Mouse (Mus musculus): ENCODE data around the gene Xdh. TPM values are rescaled to one million over a fixed set of nuclear protein-coding genes. Genes with fewer than 3 reads are reported as not detected.

The Xdh gene
- total RNA-seq, 4 experiments from 2014 or later: 39.6 to 64.1 (median 43.9) TPM

DNA sequence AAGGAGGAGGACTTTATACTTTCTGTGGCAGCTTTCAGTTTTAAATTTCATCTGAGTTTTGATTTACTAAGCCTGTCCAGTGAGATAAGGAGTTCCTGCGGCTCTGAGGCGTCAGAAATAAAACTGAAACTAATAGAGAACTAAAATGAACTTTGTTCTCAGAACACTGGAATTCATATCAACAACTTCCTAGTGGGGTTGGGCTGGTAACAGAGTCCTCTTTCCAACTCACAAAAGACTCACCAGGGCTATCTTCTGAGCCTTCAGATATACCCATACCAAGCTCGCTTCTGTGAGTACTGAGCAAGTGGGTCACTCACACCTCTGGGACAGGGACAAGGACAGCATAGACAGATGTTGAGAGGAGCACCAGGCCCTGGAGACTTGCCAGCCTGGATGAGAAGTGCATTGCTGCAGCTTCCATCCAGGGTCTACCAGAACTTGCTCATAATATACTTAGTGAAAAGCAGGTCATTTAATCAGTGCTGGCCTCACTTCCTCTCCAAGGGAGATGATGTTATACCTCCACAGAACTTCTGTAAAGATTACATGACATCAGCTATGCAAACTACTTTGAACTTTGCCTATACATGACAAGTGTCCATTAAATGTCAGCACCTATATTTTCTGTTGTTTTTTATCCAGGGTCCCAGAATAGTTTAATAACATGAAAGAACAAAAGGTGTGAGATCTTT lies 7.6 kb downstream of the Xdh start:
- no peak for DNase-seq (ENCODE audit: low spot score in 2 of 2)

DNA sequence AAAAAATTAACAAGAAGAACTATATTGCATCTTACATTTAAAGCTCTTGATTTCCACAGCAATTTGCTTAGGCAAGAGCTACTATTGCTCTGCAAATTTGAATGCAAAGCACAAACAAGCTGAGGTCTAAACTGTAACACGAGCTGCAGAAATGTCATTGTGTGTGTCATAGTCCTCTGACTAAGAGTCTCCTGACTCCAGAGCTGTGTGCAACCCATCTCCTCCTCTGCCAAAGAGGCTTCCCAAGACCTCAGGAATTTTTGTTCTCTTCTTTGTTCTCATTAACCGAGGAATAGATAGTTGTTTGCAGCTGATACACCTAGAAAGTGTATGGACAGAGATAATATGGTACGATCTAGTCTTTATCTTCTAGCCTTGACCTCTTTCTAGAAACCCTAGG lies 8.2 kb downstream of the Xdh start:
- DNase-seq (ENCODE audit: low spot score in 2 of 2): no peak

DNA sequence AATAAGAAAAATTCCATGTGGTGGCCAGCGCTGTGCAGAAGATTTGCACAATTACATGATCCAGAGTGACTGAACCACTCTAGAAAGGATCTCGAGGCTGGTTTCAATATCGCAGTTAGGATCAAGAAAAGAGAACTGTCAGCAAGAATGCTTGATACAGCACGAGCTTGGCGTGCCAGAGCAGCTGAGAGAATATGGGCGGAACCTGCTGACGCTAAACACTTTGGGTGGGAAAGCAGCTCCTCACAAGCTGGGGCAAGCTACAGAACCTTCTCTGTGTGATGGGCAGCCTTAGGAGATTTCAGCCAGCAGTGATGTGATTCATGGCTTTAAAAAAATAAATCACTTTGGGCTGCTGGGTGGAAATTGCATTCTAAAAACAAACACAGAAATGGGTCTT lies 12.9 kb downstream of the Xdh start:
- DNase-seq (ENCODE audit: low spot score in 2 of 2): no peak

DNA sequence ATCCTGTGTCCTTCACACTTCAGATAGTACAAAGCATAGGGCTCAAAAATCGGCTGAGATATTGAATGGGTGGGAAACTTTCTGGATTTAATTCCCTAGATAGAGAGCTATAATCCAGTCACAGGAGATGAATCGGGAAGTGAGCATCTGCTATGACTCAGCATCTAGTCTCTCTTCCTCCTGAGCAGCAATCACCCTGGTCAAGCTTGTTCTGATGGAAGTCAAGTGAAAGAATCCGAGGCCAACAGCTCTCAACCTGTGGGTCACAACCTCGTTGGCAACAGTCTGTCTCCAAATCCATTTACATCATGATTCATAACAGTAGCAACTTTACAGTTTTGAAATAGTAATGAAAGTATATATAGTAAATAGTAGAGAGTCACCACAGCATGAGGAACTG lies 14.8 kb downstream of the Xdh start:
- DNase-seq (ENCODE audit: low spot score in 2 of 2): no peak

DNA sequence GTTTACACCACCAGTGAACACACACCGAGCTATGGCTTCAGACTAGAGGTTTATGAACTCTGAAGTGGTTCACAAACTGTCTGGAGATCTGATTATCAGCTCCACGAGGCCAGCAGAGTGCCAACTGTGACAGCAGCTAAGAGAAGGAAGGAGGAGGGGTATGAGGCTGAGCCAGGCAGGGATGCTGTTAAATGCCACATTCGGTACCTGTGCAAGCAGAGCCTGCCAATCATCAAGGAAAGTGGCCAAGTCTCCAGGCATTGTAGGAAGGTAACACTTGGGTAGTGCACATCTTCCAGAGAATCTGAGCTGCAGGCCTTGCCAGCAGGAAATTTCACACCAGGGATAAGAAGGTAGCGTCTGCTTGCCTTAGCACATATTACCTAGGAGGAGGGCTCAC lies 15.7 kb downstream of the Xdh start:
- DNase-seq (ENCODE audit: low spot score in 2 of 2): no peak

DNA sequence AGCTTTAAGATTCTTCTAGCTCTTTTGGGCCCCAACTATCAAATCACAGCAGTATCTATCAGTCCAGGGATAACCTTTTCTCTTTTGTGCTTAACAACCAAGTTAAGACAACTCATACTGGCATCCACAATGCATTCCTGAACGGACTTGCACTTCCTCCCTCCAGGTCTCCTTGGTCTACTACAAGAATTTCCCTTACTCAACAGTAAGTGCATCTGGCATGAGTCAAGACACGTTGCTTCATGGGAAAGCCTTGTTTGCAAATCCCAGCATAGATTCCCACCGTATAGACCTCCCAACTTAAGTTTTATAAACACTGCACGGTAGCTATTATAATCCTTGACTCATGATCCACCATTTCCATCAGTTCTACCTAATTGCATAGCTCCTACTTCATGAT lies 16.4 kb downstream of the Xdh start:
- DNase-seq (ENCODE audit: low spot score in 2 of 2): no peak

DNA sequence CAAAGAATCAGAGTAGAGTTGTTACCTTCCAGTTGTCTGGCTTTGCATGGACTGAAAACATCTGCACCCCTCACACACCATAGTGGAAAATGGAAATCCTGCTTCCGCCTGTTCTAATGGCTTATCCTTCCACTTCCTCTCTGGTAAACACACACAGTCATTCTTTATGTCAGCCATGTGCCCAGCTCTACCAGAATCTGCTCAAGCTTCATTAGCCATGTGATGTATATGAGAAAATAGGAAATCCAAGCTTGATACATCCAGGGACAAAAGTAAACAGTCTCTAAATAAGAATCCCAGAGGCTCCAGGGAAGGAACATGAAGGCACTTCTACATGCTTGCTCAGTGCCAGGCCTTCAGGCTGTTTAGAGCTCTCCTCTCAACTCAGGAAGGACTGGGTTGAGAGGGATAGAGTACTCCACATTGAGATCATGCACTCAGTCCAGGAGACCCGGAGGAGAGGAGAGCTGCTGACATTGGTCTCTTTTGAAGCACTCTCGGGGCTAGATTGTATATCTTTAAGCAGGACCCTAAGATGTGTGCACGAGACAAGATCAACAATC lies 17.4 kb downstream of the Xdh start:
- no peak for DNase-seq (ENCODE audit: low spot score in 2 of 2)

DNA sequence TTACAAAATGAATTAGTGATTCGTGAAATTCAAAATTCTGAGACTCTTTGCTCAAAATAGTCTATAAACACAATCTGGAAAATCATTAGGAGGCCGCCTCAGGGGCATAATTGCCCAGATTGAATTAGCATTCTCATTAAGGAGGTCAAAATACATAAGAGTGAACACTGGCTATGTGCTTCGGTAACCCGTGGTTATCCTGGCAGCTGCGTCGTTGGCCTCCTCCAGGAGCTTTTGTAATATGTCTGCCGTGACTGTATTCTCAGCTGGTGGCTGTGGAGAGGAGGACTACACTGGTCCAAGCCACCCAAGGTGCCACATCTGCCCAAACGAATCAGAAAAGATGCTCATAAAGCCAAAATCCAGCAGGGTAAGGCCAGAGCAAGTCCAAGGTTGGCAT lies 30.5 kb downstream of the Xdh start:
- DNase-seq (ENCODE audit: low spot score in 2 of 2): no peak

DNA sequence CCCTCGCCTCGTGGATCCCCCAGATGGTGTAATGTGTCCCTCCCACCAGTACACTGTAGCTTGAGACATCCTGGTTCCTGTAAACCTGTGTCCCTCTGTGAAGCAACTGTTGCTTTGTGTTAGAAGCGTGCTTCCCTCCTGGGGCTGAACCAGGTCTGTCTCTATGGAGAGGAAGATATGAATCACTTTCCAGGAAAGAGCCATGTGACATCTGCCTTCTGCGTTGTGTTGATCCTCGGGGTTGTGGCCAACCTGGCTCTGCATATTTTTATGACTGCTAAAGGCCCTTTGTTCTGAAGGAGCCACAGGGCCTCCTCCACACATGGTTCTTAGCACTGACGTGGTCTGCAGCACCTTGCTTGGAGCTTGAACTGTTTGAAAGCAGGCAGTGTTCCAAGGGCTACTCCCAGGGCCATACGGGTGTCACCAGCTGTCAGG lies 31.0 kb downstream of the Xdh start:
- DNase-seq (ENCODE audit: low spot score in 2 of 2): no peak

DNA sequence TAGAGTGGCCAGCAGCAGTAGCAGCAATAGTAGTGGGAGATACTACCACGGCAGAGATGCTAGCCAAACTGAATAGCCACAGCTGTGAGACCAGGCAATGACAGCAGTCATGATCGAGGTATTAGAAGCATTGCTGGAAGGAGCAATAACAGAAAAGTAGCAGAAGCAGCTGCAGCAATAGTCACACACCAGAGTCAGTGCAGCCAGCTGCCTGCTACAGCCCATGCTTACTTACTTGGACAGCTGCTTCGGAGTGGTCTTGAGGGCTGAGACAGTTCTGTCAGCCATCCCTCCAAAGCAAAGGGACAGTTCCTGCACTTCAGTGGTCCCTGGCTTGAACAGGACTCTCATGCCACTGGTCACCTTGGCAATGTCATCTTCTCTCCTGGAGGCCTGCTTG lies 31.9 kb downstream of the Xdh start:
- DNase-seq (ENCODE audit: low spot score in 2 of 2): no peak

DNA sequence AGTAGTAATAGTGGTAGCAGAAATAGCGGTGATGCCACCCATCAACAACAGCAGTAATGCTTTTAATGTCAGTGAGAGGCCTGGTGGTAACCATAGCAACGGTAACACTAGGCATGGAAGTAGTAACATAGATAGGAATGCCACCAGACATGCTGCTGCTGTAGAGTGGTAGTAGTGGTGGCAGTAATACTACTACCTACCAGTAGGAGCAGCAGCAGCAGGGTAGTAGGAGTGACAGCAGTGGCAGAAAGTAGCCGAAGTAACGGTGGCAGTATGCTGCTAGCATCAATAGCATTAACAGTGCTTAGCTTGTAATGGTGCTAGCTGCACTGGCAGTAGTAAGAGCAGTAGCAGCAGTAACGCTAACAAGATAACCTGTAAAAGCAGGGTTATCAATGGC lies 32.3 kb downstream of the Xdh start:
- no peak for DNase-seq (ENCODE audit: low spot score in 2 of 2)

DNA sequence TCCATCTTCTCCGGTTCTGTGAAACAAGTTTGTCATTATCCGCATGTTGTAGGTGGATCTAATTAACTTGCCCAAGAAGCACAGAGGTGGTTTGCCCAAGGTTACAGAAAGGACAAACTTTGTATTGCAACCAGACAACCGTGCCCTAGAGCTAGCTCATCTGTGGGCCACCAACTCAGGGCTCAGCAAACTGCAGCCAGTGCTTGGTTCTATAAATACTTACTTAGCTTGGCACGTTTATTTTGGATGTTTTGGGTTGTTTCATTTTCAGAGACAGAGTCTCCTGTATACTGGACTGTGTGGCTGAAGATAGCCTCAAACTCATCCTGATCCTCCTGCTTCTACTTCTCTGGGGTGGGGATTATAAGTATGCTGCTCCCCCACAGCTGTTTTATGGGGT lies 35.3 kb downstream of the Xdh start:
- DNase-seq (ENCODE audit: low spot score in 2 of 2): no peak

DNA sequence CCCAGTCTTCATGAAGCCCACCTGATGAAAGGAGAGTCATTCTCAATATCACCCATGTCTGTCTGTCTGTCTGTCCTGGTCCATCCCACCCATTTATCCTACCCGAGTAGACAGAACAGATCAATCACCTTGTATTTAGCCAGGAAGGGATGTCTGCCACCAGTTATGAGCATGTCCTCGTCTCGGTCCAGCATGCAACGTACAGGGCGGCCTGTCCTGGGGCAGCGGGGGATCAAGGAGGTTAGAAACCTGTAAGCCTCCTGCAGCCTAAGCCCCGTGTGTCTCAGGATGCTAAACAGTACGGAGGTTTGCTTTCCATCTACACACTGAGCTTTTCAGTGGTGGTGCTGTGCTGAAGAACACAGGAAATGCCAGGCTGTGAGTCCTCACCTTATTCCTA lies 43.9 kb downstream of the Xdh start:
- DNase-seq (ENCODE audit: low spot score in 2 of 2): no peak

DNA sequence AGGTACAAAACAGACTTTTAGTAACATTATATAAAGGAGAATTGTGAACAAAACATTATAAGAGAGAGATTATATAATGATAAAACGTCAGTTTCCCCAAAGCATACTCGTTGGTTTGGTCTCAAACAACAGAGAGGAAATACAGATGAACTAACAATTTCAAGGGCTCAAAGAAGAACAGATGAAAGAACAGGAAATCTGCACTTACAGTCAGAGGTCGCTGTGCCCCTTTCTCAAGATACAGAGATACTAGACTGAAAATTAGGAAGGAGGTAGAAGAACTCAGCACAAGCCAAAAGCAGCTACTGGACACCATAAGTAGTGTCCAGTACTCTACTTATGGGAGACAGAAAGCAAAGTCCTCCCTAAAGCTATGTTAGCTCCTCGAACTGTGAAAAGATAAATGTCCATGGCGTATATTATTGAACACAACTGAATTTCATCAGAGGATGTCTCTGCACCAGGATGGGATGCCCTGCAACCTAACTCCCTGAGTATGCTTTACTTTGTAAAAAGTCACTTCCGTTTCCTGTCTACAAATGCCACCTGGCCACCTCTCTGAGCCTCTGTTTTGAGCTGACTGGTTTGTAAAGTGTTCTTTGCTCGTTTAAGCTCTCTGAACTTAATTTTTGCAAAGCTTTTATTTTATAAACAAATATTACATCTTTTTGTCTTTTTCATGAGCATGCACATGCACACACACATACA lies 44.8 kb downstream of the Xdh start:
- DNase-seq (ENCODE audit: low spot score in 2 of 2): no peak

DNA sequence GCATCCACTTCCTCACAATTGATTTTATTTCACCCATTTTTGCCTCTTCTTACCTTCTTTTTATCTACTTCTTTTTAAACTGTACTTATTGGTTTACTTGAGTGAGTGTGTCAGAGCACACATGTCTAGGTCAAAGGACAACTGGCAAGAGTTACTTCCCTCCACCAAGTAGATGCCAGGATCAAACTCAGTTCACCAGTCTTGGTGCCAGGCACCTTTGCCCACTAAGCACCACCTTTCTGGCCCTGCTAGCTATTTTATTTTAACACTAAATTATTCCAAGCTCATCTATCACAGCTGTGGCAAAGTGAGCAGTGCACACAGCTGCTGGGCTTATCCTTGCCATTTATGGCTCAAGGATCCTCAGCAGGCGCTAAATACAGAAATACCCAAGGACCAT lies 46.9 kb downstream of the Xdh start:
- DNase-seq (ENCODE audit: low spot score in 2 of 2): no peak

DNA sequence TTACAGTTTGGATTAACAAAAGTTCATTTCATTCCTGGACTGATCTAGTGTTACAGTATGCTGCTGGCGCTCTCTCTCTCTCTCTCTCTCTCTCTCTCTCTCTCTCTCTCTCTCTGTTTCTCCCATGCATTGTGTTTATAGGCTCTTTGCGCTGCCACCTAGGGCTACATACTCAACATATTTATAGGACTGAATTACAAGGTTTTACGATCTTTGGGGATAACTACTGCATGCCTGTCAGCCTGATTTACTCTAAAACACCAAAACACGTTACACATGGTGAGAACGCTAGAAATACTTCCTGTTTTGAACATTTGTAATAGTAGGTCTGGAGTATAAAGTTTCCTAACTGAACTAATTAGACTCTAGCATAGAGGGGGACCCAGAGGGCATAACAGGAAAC lies 47.8 kb downstream of the Xdh start:
- no peak for DNase-seq (ENCODE audit: low spot score in 2 of 2)

DNA sequence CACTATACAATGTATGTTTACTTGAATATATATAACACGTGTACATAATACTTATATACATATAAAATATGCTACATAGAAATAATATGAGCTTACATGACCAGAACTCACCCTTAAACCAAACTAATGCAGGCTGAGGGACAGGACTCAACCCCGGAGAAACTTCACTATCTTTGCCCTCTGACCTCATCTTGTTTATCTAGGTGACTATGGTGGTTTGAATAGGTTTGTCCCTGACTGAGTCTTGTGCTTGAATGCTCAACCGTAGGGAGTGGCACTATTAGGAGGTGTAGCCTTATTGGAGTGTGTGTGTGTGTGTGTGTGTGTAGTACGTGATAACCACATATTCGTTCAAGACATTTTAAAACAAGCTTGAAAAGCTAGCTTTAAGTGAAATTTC lies 55.6 kb downstream of the Xdh start:
- DNase-seq (ENCODE audit: low spot score in 2 of 2): no peak

DNA sequence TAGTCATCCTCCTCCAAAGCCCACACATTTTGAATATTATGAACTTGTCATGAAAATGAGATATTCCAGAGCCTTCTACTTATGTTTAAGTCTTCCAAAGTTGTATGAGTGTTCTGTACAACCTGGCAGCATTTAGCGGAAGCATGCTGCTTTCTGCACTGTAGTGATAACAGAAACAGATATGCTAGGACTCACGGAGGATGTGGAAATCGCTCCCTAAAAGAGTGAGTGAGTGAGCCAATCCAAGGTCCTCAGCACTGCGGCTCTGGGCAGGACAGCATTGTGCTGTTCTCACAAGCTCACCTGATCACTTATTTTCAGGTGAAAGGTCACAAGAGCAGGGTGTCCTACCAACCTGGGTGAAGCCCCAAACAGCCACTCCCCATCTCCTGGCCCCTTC lies 56.2 kb downstream of the Xdh start:
- no peak for DNase-seq (ENCODE audit: low spot score in 2 of 2)

DNA sequence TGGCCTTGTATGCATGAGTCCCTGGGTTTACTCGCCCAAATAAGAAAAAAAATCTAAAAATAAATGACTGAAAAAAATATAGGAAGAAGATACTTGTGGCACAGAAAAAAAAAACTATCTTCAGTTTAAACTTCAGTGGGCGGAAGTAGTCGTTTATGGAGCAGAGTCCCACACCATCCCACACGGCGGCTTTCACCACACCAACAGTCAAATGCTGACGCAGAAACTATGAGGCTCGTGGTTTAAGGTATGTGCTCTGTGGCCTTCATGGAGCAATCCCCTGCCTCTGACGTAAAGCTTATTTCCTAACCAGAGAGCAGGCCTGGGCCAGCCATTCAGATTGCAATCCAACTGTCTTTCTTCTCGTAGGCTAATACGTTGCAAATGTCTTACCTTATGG lies 56.8 kb downstream of the Xdh start:
- DNase-seq (ENCODE audit: low spot score in 2 of 2): no peak

DNA sequence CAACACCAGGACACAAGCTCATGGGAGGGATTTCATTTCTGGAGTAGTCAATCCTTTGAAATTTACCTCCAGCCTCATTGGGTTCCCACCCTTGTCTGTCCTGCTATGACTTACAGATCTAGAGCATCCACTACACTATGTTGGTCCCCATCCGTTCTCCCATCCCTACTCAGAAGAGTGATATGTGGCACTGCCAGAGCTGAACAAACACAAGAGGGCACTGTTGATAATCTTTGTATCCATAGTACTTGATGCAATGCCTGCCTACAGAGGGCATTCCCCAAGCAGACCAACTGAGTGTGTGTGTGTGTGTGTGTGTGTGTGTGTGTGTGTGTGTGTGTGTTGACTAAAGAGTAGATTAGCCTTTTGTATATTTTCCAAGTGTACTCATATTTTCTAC lies 58.4 kb downstream of the Xdh start:
- DNase-seq (ENCODE audit: low spot score in 2 of 2): no peak

DNA sequence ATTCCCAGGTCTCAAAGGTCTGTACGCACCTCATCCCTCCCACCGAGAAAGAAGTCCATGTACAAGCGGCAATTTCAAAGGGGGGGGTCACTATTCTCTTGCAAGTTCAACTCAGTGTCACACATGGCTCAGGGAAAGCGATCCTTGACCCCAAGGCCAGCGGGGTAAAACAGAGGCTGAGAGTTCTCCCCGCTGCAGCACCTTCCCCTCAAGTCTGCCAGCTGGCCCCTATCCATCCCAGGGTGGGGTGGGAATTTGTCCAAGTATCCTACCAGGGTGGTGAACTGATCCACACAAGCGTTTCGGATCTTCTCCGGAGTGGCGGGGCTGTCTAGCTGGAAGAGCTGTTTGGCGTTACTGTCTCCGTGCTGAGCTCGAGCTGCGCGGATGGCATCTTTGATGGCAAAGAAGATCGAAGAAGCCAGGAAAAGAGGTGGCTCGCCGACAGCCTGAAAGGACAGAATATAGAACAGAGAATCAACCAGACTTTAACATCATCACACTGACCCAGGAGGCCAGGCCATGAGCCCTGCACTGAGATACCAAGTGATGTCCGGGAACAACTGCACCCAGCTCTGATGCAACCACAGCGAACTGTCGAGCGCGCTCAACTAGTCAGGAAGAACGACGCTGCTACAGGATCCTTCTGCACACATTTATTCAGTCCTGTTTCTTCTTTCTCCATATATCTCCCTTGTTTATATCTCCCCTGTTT lies 63.8 kb downstream of the Xdh start:
- no peak for DNase-seq (ENCODE audit: low spot score in 2 of 2)

DNA sequence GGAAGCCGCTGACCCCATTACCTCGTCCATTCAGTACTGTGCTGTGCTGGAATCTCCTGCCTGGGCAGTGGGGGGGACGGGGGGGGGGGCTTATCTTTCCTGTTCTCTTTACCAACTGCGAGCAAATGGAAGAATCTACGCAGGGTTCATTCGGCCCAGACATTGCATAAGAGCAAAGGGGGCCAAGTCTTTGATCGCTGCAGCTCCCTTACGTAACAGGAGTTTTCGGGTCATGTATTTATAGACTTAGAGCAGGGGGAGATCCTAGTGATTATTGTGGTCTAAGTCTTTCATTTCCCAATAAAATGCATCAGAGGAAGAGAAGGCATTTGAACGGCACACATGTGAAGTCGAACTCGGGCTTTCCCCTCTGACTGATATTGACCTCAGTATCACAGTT lies 66.7 kb downstream of the Xdh start:
- DNase-seq (ENCODE audit: low spot score in 2 of 2): no peak
